In genomic region chr12:64614877-64615276, GRCm38 (mm10) we compare ENCODE assay signal across 15 mouse cellular contexts.
"Had no signal": no experiment of that assay in that cellular context is flagged by ENCODE, and none has a peak within 500 bp of the region (broad histone marks: within the 10 kb centered on the region; RNA-seq: fewer than 3 reads in every experiment).

No protein-coding gene starts in this region.

- H3K27ac ChIP-seq: neural tube, embryonic 15.5 days; stomach, embryonic 15.5 days; stomach, postnatal 0 days had no signal

- H3K4me2 ChIP-seq: neural tube, embryonic 15.5 days; stomach, embryonic 15.5 days had no signal

- H3K9me3 ChIP-seq: neural tube, embryonic 15.5 days; stomach, embryonic 15.5 days had no signal

- H3K9ac ChIP-seq: neural tube, embryonic 15.5 days; stomach, embryonic 15.5 days had no signal

- H3K27me3 ChIP-seq: neural tube, embryonic 15.5 days; stomach, embryonic 15.5 days had no signal

- DNase-seq: retina, postnatal 1 day; right cerebral cortex, adult 18-20 months; right cerebral cortex, postnatal 14 days; right cerebral cortex, postnatal 25 days; right cerebral cortex, postnatal 4 days; spleen, adult 18-20 months; thymus, adult 18-20 months; thymus, adult 2 months; thymus, postnatal 14 days; thymus, postnatal 25 days; thymus, postnatal 36 days; thymus, postnatal 4 days had no signal

- H3K36me3 ChIP-seq: neural tube, embryonic 15.5 days; stomach, embryonic 15.5 days had no signal

- H3K4me1 ChIP-seq: neural tube, embryonic 15.5 days; stomach, embryonic 15.5 days had no signal

- H3K4me3 ChIP-seq: neural tube, embryonic 15.5 days; stomach, embryonic 15.5 days had no signal
